Mouse (Mus musculus): ENCODE data around the gene Grid1.

DNA sequence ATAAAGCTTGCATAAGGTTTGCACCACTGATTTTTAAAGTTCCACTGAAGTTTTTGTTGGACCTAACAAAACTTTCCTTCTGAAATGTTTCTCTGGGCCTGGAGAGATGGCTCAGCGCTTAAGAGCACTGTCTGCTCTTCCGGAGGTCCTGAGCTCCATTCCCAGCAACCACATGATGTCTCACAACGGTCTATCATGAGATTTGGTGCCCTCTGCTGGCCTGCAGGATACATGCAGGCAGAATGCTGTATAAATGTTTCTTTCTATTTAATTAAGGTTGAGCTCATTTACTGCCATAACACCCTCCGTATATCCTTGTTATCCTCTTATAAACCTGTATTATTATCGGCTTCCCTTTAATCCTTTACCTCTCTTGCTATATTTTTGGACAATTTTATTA lies 805.8 kb downstream of the Grid1 start:
- TF ChIP-seq CTCF (IDR thresholded peaks at IDR 0.05) (no peak), EP300 (IDR thresholded peaks at IDR 0.05) (no peak)

Measured in lung, postnatal 0 days (tissue).